Mouse (Mus musculus) cortical plate, adult 2 months (tissue): ENCODE measurements around the gene Ankdd1a.

Source experiments
- CTCF ChIP-seq: fragments of 200-500 bp; IDR thresholded peaks from 2 replicates; pipeline ENCODE4 v1.5.1; 2011; ENCODE audit warnings: mild to moderate bottlenecking, control low read depth, low read length; ENCODE audit not compliant: insufficient read depth; ENCODE audit errors: extremely low read depth
- POLR2A ChIP-seq: fragments of 200-500 bp; IDR thresholded peaks from 2 replicates; pipeline ENCODE4 v1.6.1; 2011; ENCODE audit warnings: mild to moderate bottlenecking, low read length, control low read depth; ENCODE audit not compliant: insufficient read depth; ENCODE audit errors: extremely low read depth

GRCm38 (mm10) chr9:65550079-65550831, 30.3 kb upstream of the Ankdd1a start:
- TF ChIP-seq CTCF = no peak
- no peak for TF ChIP-seq POLR2A
